Mouse (Mus musculus): ENCODE data around the gene Tomm40.

DNA sequence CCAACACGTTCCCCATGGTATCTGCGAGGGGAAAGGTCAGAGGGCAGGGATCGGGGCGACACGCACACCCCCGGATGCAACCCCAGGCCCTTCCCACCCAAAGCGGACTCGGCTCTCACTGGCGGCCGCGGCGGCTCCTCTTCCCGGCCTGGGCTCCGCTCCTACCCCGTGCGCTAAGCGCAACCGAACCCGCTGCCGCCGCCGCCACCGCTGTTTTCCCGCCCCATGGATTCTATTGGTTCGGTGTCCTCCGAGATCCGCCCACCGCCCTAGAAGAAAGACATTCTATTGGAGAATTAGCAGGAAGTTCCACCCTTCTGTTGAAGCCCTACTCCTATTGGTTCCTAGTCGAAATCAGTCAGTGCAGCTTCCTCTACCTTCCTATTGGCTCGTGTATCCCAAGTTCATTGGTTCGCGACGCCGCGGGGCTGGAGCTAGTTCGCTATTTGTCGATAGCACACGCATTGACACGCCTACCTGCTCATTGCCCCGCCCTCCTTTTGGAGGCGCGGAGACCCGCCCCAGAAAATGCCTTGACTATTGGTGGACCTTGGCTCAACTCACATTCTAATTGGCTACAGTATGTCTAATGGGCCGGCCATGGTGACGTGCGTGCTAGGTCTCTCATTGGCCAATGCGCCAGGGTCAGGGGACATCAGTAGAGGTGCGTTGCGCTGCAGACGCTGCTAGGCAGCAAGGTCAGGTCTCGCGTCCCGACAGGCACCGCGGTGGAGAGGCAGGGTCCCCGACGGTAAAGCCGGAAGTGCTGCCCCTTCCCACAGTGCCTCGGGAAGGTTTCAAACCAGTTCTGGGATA lies at the start of gene Tomm40:
- TF ChIP-seq CTCF (IDR thresholded peaks at IDR 0.05; ENCODE audit: low read depth, low read length) (no peak), POLR2A (IDR thresholded peaks at IDR 0.05; ENCODE audit: borderline replicate concordance, low read depth, low read length) (no peak)

Data from bone marrow macrophage, adult 2 months (primary cell).